Mouse (Mus musculus): ENCODE results near the gene Tut7. TPM values are rescaled to one million over a fixed set of nuclear protein-coding genes. Genes with fewer than 3 reads are reported as not detected.

Gene Tut7
- polyA plus RNA-seq, 1 experiment from 2014 or later = 52.9 TPM

Other genes starting within 250 kb of the Tut7 start
- gene Agtpbp1, start 237.9 kb downstream of the Tut7 start, polyA plus RNA-seq (2015; fragmentation: Nextera tagmentation; extraction: Ambion mirVana) = 17.4 and 18.1 TPM in 2 replicates
- gene Naa35, start 237.9 kb downstream of the Tut7 start, polyA plus RNA-seq (2015; fragmentation: Nextera tagmentation; extraction: Ambion mirVana) = 73.0 and 87.5 TPM in 2 replicates
- 89.8 and 108 TPM in 2 replicates for gene Golm1, start 147.3 kb downstream of the Tut7 start, polyA plus RNA-seq (2015; fragmentation: Nextera tagmentation; extraction: Ambion mirVana)
- not detected in 2 replicates for gene 4921517D22Rik, start 129.0 kb downstream of the Tut7 start, polyA plus RNA-seq (2015; fragmentation: Nextera tagmentation; extraction: Ambion mirVana)
- gene Spata31d1a, start 112.8 kb downstream of the Tut7 start, polyA plus RNA-seq (2015; fragmentation: Nextera tagmentation; extraction: Ambion mirVana) = not detected in 2 replicates
- gene Spata31d1b, start 110.9 kb downstream of the Tut7 start, polyA plus RNA-seq (2015; fragmentation: Nextera tagmentation; extraction: Ambion mirVana) = not detected in 2 replicates
- gene Spata31d1d, start 91.4 kb downstream of the Tut7 start, polyA plus RNA-seq (2015; fragmentation: Nextera tagmentation; extraction: Ambion mirVana) = not detected in 2 replicates
- gene 1700014D04Rik, start 76.4 kb downstream of the Tut7 start, polyA plus RNA-seq (2015; fragmentation: Nextera tagmentation; extraction: Ambion mirVana) = 0.10 TPM in 1 of 2 replicates, not detected in the other
- gene Isca1, start 53.3 kb downstream of the Tut7 start, polyA plus RNA-seq (2015; fragmentation: Nextera tagmentation; extraction: Ambion mirVana) = 122 and 134 TPM in 2 replicates
- gene Gm49354, start 40.9 kb downstream of the Tut7 start, polyA plus RNA-seq (2015; fragmentation: Nextera tagmentation; extraction: Ambion mirVana) = not detected in 2 replicates

All from stomach, embryonic 16.5 days (tissue).